Mouse (Mus musculus) heart, embryonic 13.5 days (tissue): ENCODE results near the gene Emilin2. TPM values are rescaled to one million over a fixed set of nuclear protein-coding genes. Genes with fewer than 3 reads are reported as not detected.

Experiments used
- ATAC-seq: fragments of 200-750 bp; cut with Nextera tagmentation; 2 replicates; pipeline ENCODE4 v1.8.0; 2017; ENCODE audit warnings: moderate TSS enrichment; ENCODE audit not compliant: insufficient number of reproducible peaks, low FRiP score, low TSS enrichment; ENCODE audit errors: extremely low read depth
- H3K27ac ChIP-seq: fragments of 300-500 bp; sonication (generic); replicated peaks from 2 replicates; pipeline ENCODE4 v1.5.1; 2015; ENCODE audit warnings: moderate library complexity, mild to moderate bottlenecking, inconsistent platforms
- H3K27me3 ChIP-seq: fragments of 300-500 bp; sonication (generic); replicated peaks from 2 replicates; pipeline ENCODE4 v1.6.1; 2015; ENCODE audit warnings: mild to moderate bottlenecking, inconsistent platforms
- H3K36me3 ChIP-seq: fragments of 300-500 bp; sonication (generic); 2 replicates; pipeline ENCODE4 v1.6.1; 2015; ENCODE audit warnings: mild to moderate bottlenecking, inconsistent platforms
- H3K4me1 ChIP-seq: fragments of 300-500 bp; sonication (generic); 2 replicates; pipeline ENCODE4 v1.6.1; 2015; ENCODE audit warnings: inconsistent platforms
- H3K4me2 ChIP-seq: fragments of 300-500 bp; sonication (generic); 2 replicates; pipeline ENCODE4 v1.6.1; 2015; ENCODE audit warnings: inconsistent platforms, mild to moderate bottlenecking, moderate library complexity
- H3K4me3 ChIP-seq: fragments of 300-500 bp; sonication (generic); 2 replicates; pipeline ENCODE4 v1.5.1; 2015; ENCODE audit warnings: moderate library complexity, mild to moderate bottlenecking, inconsistent platforms
- H3K9ac ChIP-seq: fragments of 300-500 bp; sonication (generic); 2 replicates; pipeline ENCODE4 v1.6.1; 2015; ENCODE audit warnings: inconsistent platforms, mild to moderate bottlenecking, moderate library complexity
- H3K9me3 ChIP-seq: fragments of 300-500 bp; sonication (generic); 2 replicates; pipeline ENCODE4 v1.6.1; 2016; ENCODE audit warnings: inconsistent platforms
- WGBS: fragments of 180-500 bp; shearing (Covaris S2); methylation state at CpG from one replicate; pipeline ENCODE4 v1.1.7; 2015; ENCODE audit warnings: mixed read lengths; 5-methylcytosine and 5-hydroxymethylcytosine counted together
- polyA plus RNA-seq: library from polyadenylated mRNA; unstranded; fragments of >200 nt; fragmentation: Nextera tagmentation; extraction: Ambion mirVana; gene quantifications from 2 replicates; pipeline ENCODE4 v1.2.1, GENCODE M21; 2015

The Emilin2 gene
- polyA plus RNA-seq, 1 experiment from 2014 or later = 47.4 TPM

DNA sequence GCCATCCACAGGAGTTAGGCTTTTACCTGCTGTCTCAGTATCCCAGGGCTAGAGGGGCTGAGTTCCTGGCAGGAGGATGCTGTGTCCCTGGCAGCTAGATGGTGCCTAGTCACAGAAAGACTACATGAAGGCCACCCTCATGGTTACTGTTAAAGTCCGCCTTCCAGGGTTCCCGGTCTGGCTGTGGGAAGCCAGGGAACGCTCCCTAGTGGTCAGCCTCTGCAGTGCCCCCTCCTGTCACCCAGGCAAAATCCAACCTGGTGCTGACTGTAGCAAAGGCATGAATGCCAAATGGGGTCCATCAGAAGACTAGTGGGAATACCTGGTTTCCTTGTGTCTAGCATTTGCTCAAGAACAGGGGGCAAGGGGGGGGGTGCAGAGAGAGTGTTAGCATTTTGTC, 51.1 kb downstream of the Emilin2 start:
- Histone ChIP-seq H3K4me2 (no peak overlapping the region), H3K9ac (no peak overlapping the region), H3K4me1 (peaks cover 54% of the 10 kb centered on the region), H3K27ac (no peak overlapping the region), H3K4me3 (no peak overlapping the region), H3K36me3 (0 out of 2 replicates have a peak, but pooled peaks cover 8% of the 10 kb centered on the region), H3K27me3 (no peaks in the 10 kb centered on the region), H3K9me3 (no peaks in the 10 kb centered on the region)
- WGBS = 62% methylated on average over 3 of the region's 3 CpGs
- ATAC-seq = no peak

DNA sequence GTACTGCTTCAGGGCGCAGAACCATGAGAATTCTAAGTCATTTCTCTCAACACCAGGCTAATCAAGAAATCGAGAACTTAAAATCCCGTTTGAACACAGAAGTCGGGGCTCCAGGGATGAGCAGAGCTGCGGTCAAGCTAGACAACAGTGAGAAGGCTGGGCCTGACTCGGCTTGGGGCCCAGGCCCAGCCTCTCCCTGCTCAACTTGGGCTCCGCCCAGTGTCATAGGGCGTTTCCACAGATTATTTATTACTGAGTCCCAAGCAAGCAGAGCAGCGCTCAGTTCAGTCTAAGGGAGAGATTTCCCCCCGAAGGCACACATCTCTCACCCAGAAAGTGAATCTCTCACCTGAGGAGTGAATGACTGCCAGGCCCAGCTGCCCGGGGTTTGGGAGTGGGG, 52.1 kb downstream of the Emilin2 start:
- H3K27ac ChIP-seq = no peak overlapping the region
- H3K36me3 ChIP-seq = 0 out of 2 replicates have a peak, but pooled peaks cover 8% of the 10 kb centered on the region
- H3K27me3 ChIP-seq = no peaks in the 10 kb centered on the region
- WGBS = 70% methylated on average over 11 of the region's 11 CpGs
- peak overlapping the region; percentile 9; the same call in 1 of the 2 replicates for H3K4me2 ChIP-seq
- H3K9ac ChIP-seq = peak overlapping the region; percentile 37; the same call in 1 of the 2 replicates
- H3K4me1 ChIP-seq = peaks cover 52% of the 10 kb centered on the region
- no peak overlapping the region for H3K4me3 ChIP-seq
- H3K9me3 ChIP-seq = no peaks in the 10 kb centered on the region
- no peak for ATAC-seq

DNA sequence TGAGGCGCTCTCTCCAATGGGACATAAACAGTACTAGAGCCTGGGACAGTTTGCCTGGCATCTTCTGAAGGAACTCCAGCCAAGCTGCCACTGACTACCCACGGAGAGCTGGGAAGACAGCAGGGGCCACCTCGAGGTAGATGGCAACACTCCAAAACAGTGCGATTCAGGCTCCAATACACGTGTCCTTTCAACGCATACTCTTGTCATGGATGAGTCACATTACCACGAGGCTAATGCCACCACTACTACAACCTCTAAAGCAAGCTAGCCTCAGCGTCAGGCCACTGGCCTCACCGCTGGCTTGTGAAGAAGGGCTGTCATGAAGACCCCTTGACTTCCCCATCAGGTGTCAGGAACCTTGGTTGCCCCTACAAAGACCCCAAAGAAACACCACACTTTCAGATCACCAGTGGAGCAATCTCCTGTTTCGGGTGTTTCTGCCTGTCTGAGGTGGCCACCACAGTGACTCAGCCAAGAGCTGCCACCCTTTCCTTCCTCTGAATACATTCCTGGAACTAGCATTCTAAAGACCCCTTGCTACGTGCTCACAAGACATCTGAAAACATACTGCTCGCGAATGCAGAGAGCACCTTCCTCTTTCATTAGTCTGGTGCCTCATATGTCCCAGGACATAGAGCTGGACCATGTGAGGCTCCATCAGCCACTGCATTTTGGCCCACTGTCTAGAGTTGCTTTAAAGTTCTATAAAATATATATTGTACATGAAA, 54.8 kb downstream of the Emilin2 start:
- 61% methylated on average over 13 of the region's 13 CpGs for WGBS
- no peaks in the 10 kb centered on the region for H3K27me3 ChIP-seq
- no peak overlapping the region for H3K4me2 ChIP-seq
- no peak for ATAC-seq
- no peaks in the 10 kb centered on the region for H3K9me3 ChIP-seq
- no peak overlapping the region for H3K9ac ChIP-seq
- peaks cover 66% of the 10 kb centered on the region for H3K4me1 ChIP-seq
- no peak overlapping the region for H3K4me3 ChIP-seq
- no peak overlapping the region; the same call in 1 of the 2 replicates for H3K27ac ChIP-seq
- H3K36me3 ChIP-seq = peaks cover 16% of the 10 kb centered on the region; the same call in 1 of the 2 replicates

DNA sequence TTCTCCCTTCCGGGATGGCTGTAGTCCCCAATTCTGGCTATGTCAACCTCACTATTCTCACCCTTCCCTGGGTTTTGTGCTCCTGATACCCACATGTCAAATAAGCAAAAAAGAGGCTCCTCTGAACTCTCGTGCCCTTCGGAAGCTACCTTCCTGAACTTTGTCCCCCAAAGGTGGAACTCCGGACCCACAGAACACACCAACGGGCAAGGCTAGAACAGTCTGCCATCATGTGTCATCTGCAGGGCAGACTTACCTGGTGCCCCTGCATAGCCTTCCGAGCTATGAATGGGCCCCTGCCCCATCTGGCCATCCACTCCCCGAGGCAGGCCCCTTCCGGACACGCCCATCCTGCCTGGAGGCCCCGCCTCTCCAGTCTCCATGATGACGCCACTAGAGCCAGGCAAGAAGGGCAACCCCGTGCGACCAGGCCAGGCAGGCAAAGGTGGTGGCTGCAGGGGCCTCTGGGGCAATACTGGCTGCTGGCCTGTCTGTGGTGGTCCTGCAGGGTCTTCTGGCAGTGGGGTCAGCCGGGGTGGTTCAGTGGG, 55.6 kb downstream of the Emilin2 start:
- Histone ChIP-seq H3K4me1 (peaks cover 75% of the 10 kb centered on the region), H3K4me2 (no peak overlapping the region), H3K9me3 (no peaks in the 10 kb centered on the region), H3K36me3 (peaks cover 16% of the 10 kb centered on the region; the same call in 1 of the 2 replicates), H3K27ac (no peak overlapping the region; the same call in 1 of the 2 replicates), H3K4me3 (no peak overlapping the region), H3K27me3 (no peaks in the 10 kb centered on the region), H3K9ac (no peak overlapping the region)
- ATAC-seq = no peak
- WGBS = 72% methylated on average over 14 of the region's 14 CpGs

DNA sequence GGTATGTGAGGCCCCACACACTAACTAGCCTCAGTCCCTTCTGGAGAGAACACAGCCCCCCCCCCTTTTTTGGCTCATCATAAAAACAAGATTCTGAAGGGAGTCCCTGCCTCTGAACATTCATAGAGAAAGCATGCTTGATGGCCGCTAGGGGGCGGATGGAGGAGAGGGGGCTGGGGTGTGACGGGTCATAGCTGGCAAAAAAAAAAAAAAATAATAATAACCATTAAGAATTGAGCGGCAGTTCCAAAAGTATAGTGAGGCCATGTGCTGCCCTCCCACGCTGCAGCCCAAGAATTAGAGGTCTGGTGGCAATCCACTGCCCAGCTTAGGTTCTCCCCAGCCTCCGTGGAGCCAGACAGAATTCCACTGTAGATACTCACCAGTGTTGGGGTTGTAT, 57.0 kb downstream of the Emilin2 start:
- no peak for ATAC-seq
- Histone ChIP-seq H3K4me3 (no peak overlapping the region), H3K36me3 (peaks cover 16% of the 10 kb centered on the region; the same call in 1 of the 2 replicates), H3K9ac (no peak overlapping the region), H3K27me3 (no peaks in the 10 kb centered on the region), H3K27ac (peak overlapping the region; percentile 76; the same call in 1 of the 2 replicates), H3K4me2 (no peak overlapping the region), H3K4me1 (peaks cover 82% of the 10 kb centered on the region), H3K9me3 (no peaks in the 10 kb centered on the region)
- WGBS = 43% methylated on average over 6 of the region's 6 CpGs

DNA sequence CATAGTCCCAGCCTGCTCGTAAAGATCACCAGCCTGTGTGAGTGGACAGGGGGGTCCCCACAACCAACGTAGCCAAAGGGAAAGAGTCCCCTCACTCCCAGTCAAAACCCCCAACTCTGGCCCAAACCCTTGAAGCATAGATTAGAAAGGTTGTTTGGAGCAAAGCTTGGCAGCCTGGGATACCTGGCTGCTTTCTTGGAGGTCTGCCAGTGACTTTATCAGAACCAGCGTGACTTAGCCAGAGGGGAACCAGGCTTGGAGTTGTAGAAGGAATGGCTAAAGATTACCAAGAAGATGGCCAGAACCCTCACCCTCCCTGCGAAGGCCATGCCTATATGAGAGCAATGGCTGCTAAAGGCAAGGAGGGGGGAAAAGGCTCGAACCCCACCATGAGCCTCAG, 57.7 kb downstream of the Emilin2 start:
- Histone ChIP-seq H3K4me3 (no peak overlapping the region), H3K4me1 (peaks cover 85% of the 10 kb centered on the region), H3K36me3 (peaks cover 20% of the 10 kb centered on the region; the same call in 1 of the 2 replicates), H3K4me2 (no peak overlapping the region), H3K27me3 (no peaks in the 10 kb centered on the region), H3K9ac (0 out of 2 replicates have a peak overlapping the region, but pooled peaks have one; percentile 7), H3K9me3 (no peaks in the 10 kb centered on the region), H3K27ac (peak overlapping the region; percentile 76)
- 45% methylated on average over 5 of the region's 5 CpGs for WGBS
- no peak for ATAC-seq

DNA sequence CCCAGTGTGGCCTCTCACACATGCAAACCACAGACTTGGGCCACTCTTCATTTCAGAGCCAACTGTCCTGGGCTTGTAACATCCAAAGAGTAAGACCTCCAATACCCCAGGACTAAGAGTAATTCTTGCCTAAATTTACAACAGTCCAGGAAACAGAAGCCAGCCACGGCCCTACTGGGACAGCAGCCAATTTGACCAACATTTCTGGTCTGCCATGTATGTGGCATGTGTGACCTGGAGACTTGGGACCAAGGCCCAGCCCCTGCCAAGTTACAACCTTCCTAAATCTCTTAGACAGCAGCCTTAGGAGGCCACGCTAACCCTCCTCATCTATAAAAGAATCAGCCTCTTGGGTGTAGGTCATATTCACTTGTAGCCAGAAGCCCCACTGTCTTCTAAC, 58.4 kb downstream of the Emilin2 start:
- H3K4me1 ChIP-seq = peaks cover 92% of the 10 kb centered on the region

DNA sequence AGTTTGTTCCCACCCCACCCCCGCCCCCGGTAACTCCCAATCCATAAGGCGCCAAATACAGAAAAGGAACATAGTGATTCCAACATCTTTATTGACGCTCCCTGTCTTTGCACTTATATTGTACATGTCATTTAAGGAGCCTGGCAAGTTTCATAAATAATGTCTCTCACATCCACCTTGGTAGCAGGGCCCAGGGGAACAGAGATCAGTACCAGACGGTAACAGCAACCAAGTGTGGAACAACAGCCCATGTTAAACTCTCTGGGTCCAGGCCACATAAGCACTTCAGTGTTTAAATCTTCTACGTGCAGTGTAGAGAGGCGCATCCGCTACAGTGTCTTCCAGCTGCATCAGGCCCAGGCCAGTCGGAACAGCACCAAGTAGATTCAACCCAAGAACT, 59.7 kb downstream of the Emilin2 start:
- H3K27me3 ChIP-seq = no peaks in the 10 kb centered on the region
- WGBS = 83% methylated on average over 9 of the region's 9 CpGs
- H3K4me1 ChIP-seq = peaks cover 98% of the 10 kb centered on the region
- peaks cover 34% of the 10 kb centered on the region for H3K36me3 ChIP-seq
- no peaks in the 10 kb centered on the region for H3K9me3 ChIP-seq
- ATAC-seq = no peak
- H3K4me3 ChIP-seq = no peak overlapping the region
- peak overlapping the region; percentile 89 for H3K27ac ChIP-seq
- H3K9ac ChIP-seq = peak overlapping the region; percentile 50; the same call in 1 of the 2 replicates
- no peak overlapping the region for H3K4me2 ChIP-seq

More for the DNA sequence above, 58.4 kb downstream of the Emilin2 start:
- Histone ChIP-seq H3K36me3 (peaks cover 21% of the 10 kb centered on the region), H3K9ac (0 out of 2 replicates have a peak overlapping the region, but pooled peaks have one; percentile 7), H3K4me3 (no peak overlapping the region), H3K27ac (peak overlapping the region; percentile 76), H3K27me3 (no peaks in the 10 kb centered on the region), H3K4me2 (no peak overlapping the region), H3K9me3 (no peaks in the 10 kb centered on the region)
- ATAC-seq = no peak
- WGBS = 74% methylated on average over 2 of the region's 2 CpGs

DNA sequence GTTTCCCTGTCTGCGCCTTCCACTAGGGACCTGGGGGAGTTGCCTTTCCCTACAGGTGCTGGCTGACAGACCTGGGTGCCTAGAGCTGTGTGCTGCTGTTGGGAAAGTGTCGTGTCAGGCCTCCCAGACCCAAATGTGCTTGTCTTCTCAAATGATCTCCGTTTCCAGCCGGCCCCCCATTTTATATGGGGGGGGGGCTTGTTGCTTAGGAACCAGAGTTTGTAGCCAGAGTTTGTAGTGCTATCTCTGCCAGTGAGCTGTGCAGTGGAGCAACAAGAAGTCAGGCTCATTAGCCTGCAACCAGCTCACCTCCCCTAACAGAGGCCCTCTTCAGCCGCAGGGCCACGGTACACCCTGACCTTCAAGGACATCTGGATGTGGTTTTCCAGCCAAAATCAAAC, 60.2 kb downstream of the Emilin2 start:
- H3K9ac ChIP-seq = peak overlapping the region; percentile 50
- no peak overlapping the region for H3K4me2 ChIP-seq
- peak overlapping the region; percentile 89 for H3K27ac ChIP-seq
- no peak overlapping the region for H3K4me3 ChIP-seq
- no peaks in the 10 kb centered on the region for H3K9me3 ChIP-seq
- H3K4me1 ChIP-seq = peaks cover 93% of the 10 kb centered on the region
- 33% methylated on average over 6 of the region's 6 CpGs for WGBS
- no peaks in the 10 kb centered on the region for H3K27me3 ChIP-seq
- no peak for ATAC-seq
- H3K36me3 ChIP-seq = peaks cover 38% of the 10 kb centered on the region

DNA sequence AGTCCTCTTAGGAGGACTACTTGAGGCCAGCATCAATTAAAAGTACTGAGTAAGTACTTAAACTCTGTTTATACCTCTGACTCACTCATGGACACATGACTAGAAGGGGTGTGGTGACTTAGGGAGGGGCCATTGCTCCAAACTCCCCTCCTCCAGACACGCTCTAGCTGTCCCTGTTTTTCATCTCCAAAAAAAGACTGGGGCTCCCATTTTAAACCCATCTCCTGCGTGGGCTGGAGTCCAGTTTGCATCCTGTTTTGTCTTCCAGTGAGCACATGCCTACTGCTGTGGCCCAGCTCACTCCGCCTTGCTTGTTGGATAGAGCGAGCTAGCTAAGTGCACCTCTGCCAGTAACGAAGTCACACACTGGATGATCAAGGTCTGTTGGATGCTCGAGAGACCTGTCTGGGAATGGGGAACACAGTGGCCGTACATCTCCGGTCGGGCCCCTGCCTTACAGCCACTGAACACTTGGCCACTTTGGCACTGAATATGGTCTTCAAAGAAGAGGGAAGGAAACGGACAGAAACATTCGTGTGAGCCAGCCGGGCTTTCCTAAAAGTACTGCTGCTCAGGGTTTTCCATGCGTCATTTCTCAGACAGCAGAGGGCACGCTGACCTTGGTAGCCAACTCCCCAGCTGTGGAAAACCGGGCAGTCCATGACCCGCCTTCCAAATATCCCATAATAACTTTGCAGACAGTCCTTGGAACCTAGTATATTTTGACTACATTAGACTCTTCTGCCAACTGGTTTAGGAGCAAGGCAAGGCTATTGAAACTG, 60.8 kb downstream of the Emilin2 start:
- H3K9ac ChIP-seq = peak overlapping the region; percentile 50
- H3K36me3 ChIP-seq = peaks cover 40% of the 10 kb centered on the region
- H3K27me3 ChIP-seq = no peaks in the 10 kb centered on the region
- no peak for ATAC-seq
- H3K27ac ChIP-seq = peak overlapping the region; percentile 89
- no peaks in the 10 kb centered on the region for H3K9me3 ChIP-seq
- H3K4me1 ChIP-seq = peaks cover 87% of the 10 kb centered on the region
- H3K4me3 ChIP-seq = no peak overlapping the region
- H3K4me2 ChIP-seq = peak overlapping the region; percentile 10; the same call in 1 of the 2 replicates
- WGBS = 55% methylated on average over 16 of the region's 16 CpGs

DNA sequence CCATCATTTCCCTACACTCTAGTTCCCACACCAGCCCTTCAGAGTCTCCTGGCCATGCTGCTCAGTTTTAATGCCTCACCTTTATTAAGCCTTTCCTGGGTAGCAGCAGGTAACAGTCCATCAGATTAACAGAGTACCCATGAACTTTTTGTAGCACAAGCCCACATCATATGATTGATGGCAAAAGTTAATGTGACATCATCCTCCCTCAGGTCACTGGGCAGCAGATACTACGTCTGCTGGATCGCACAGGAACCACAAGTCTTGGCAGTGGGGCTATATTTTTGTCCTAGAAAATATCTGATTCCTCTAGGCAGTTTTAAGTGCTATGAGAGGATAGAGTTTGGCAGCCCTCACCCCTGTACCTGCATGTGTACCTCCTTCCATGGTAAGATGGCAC, 61.7 kb downstream of the Emilin2 start:
- no peak for ATAC-seq
- WGBS = 75% methylated on average over 2 of the region's 2 CpGs

More for the DNA sequence above, 61.7 kb downstream of the Emilin2 start:
- Histone ChIP-seq H3K27ac (peak overlapping the region; percentile 89), H3K27me3 (no peaks in the 10 kb centered on the region), H3K4me2 (no peak overlapping the region), H3K9me3 (no peaks in the 10 kb centered on the region), H3K4me1 (peaks cover 79% of the 10 kb centered on the region), H3K9ac (no peak overlapping the region), H3K4me3 (no peak overlapping the region), H3K36me3 (peaks cover 46% of the 10 kb centered on the region)
